Mouse (Mus musculus) intestine, embryonic 14.5 days (tissue): ENCODE data around the gene Ccdc92. TPM values are rescaled to one million over a fixed set of nuclear protein-coding genes. Genes with fewer than 3 reads are reported as not detected.

Experiments used
- ATAC-seq: fragments of 200-750 bp; cut with Nextera tagmentation; replicated peaks from 2 replicates; pipeline ENCODE4 v1.8.0; 2017; ENCODE audit warnings: low read depth, moderate number of reproducible peaks, moderate TSS enrichment, moderate library complexity; ENCODE audit not compliant: low FRiP score, low TSS enrichment
- DNase-seq: peaks from one replicate; pipeline ENCODE4 v3.0.0-alpha.2; 2018; ENCODE audit warnings: low spot score
- H3K27ac ChIP-seq: fragments of 300-500 bp; sonication (generic); 2 replicates; pipeline ENCODE4 v1.5.1; 2014; ENCODE audit warnings: low read depth, mild to moderate bottlenecking, control low read depth
- H3K27me3 ChIP-seq: fragments of 300-500 bp; sonication (generic); replicated peaks from 2 replicates; pipeline ENCODE4 v1.6.1; 2014; ENCODE audit warnings: low read length, control low read depth; ENCODE audit not compliant: control insufficient read depth, insufficient read depth
- H3K36me3 ChIP-seq: fragments of 300-500 bp; sonication (generic); 2 replicates; pipeline ENCODE4 v1.6.1; 2014; ENCODE audit warnings: low read length, control low read depth; ENCODE audit not compliant: control insufficient read depth, insufficient read depth
- H3K4me1 ChIP-seq: fragments of 300-500 bp; sonication (generic); replicated peaks from 2 replicates; pipeline ENCODE4 v1.6.1; 2014; ENCODE audit warnings: low read length, control low read depth, mixed read lengths; ENCODE audit not compliant: control insufficient read depth, insufficient read depth
- H3K4me2 ChIP-seq: fragments of 300-500 bp; sonication (generic); 2 replicates; pipeline ENCODE4 v1.6.1; 2014; ENCODE audit warnings: low read length
- H3K4me3 ChIP-seq: fragments of 300-500 bp; sonication (generic); 2 replicates; pipeline ENCODE4 v1.5.1; 2014; ENCODE audit warnings: low read depth, low read length, control low read depth, mixed read lengths
- H3K9ac ChIP-seq: fragments of 300-500 bp; sonication (generic); 2 replicates; pipeline ENCODE4 v1.6.1; 2014; ENCODE audit warnings: mild to moderate bottlenecking, low read length
- H3K9me3 ChIP-seq: fragments of 300-500 bp; sonication (generic); 2 replicates; pipeline ENCODE4 v1.6.1; 2016; ENCODE audit warnings: low read length, control low read depth; ENCODE audit not compliant: control insufficient read depth
- WGBS: fragments of 180-500 bp; shearing (Covaris S2); extraction: QIAGEN DNeasy Blood & Tissue Kit; methylation state at CpG from one replicate; pipeline ENCODE4 v1.1.7; 2014; 5-methylcytosine and 5-hydroxymethylcytosine counted together
- polyA plus RNA-seq: library from polyadenylated mRNA; unstranded; fragments of >200 nt; fragmentation: Nextera tagmentation; extraction: Ambion mirVana; gene quantifications from 2 replicates; pipeline ENCODE4 v1.2.1, GENCODE M21; 2014

The Ccdc92 gene
- polyA plus RNA-seq, 1 experiment from 2014 or later: 6.8 TPM

GRCm38 (mm10) chr5:124848994-124849393, 13.2 kb downstream of the Ccdc92 start:
- Histone ChIP-seq H3K27ac (no peak overlapping the region), H3K9ac (no peak overlapping the region), H3K9me3 (no peaks in the 10 kb centered on the region), H3K4me2 (no peak overlapping the region), H3K4me3 (no peak overlapping the region), H3K36me3 (no peaks in the 10 kb centered on the region), H3K4me1 (no peaks in the 10 kb centered on the region), H3K27me3 (no peaks in the 10 kb centered on the region)
- WGBS: 83% methylated on average over 3 of the region's 3 CpGs
- no peak for ATAC-seq
- DNase-seq: no peak

- DNase-seq (no peak), ATAC-seq (no peak)
- Histone ChIP-seq H3K9me3 (no peaks in the 10 kb centered on the region), H3K4me1 (no peaks in the 10 kb centered on the region), H3K4me3 (no peak overlapping the region), H3K27me3 (no peaks in the 10 kb centered on the region), H3K9ac (no peak overlapping the region), H3K4me2 (no peak overlapping the region), H3K36me3 (no peaks in the 10 kb centered on the region), H3K27ac (no peak overlapping the region)
- WGBS: 71% methylated on average over 1 of the region's 1 CpGs
These were observed 15.2 kb downstream of the Ccdc92 start for GRCm38 (mm10) chr5:124847014-124847413.

GRCm38 (mm10) chr5:124844929-124845328, 17.3 kb downstream of the Ccdc92 start:
- Histone ChIP-seq H3K36me3 (no peaks in the 10 kb centered on the region), H3K4me3 (no peak overlapping the region), H3K9me3 (no peaks in the 10 kb centered on the region), H3K4me2 (no peak overlapping the region), H3K27me3 (no peaks in the 10 kb centered on the region), H3K9ac (no peak overlapping the region), H3K4me1 (no peaks in the 10 kb centered on the region), H3K27ac (no peak overlapping the region)
- 74% methylated on average over 4 of the region's 4 CpGs for WGBS
- DNase-seq (no peak), ATAC-seq (no peak)

GRCm38 (mm10) chr5:124843386-124843785, 18.8 kb downstream of the Ccdc92 start:
- no peaks in the 10 kb centered on the region for H3K36me3 ChIP-seq
- H3K9ac ChIP-seq: no peak overlapping the region
- 82% methylated on average over 8 of the region's 8 CpGs for WGBS
- H3K4me1 ChIP-seq: no peaks in the 10 kb centered on the region
- ATAC-seq (no peak), DNase-seq (no peak)
- H3K27me3 ChIP-seq: no peaks in the 10 kb centered on the region
- H3K9me3 ChIP-seq: no peaks in the 10 kb centered on the region
- no peak overlapping the region for H3K4me3 ChIP-seq
- no peak overlapping the region for H3K4me2 ChIP-seq
- no peak overlapping the region for H3K27ac ChIP-seq

GRCm38 (mm10) chr5:124840669-124841068, 21.6 kb downstream of the Ccdc92 start:
- Histone ChIP-seq H3K27ac (no peak overlapping the region), H3K27me3 (no peaks in the 10 kb centered on the region), H3K4me3 (no peak overlapping the region), H3K9ac (no peak overlapping the region), H3K36me3 (no peaks in the 10 kb centered on the region), H3K4me1 (no peaks in the 10 kb centered on the region), H3K4me2 (no peak overlapping the region), H3K9me3 (no peaks in the 10 kb centered on the region)
- DNase-seq (no peak), ATAC-seq (no peak)
- 88% methylated on average over 2 of the region's 2 CpGs for WGBS

- WGBS: 71% methylated on average over 7 of the region's 7 CpGs
- DNase-seq: no peak
- H3K4me3 ChIP-seq: no peak overlapping the region
- no peaks in the 10 kb centered on the region for H3K4me1 ChIP-seq
- H3K9me3 ChIP-seq: no peaks in the 10 kb centered on the region
- no peak for ATAC-seq
- no peak overlapping the region for H3K27ac ChIP-seq
- no peaks in the 10 kb centered on the region for H3K36me3 ChIP-seq
- no peak overlapping the region for H3K4me2 ChIP-seq
- no peak overlapping the region for H3K9ac ChIP-seq
- H3K27me3 ChIP-seq: no peaks in the 10 kb centered on the region
These were observed 22.0 kb downstream of the Ccdc92 start for GRCm38 (mm10) chr5:124840202-124840601.

GRCm38 (mm10) chr5:124836621-124837020, 25.6 kb downstream of the Ccdc92 start:
- H3K27me3 ChIP-seq: no peaks in the 10 kb centered on the region
- H3K9me3 ChIP-seq: no peaks in the 10 kb centered on the region
- H3K27ac ChIP-seq: no peak overlapping the region
- H3K4me2 ChIP-seq: no peak overlapping the region
- H3K9ac ChIP-seq: no peak overlapping the region
- no peak for DNase-seq
- 76% methylated on average over 4 of the region's 4 CpGs for whole genome bisulfite sequencing
- no peak overlapping the region for H3K4me3 ChIP-seq
- no peaks in the 10 kb centered on the region for H3K36me3 ChIP-seq
- no peaks in the 10 kb centered on the region for H3K4me1 ChIP-seq
- ATAC-seq: no peak

- H3K36me3 ChIP-seq: no peaks in the 10 kb centered on the region
- no peak overlapping the region for H3K27ac ChIP-seq
- no peak overlapping the region for H3K4me2 ChIP-seq
- ATAC-seq (no peak), DNase-seq (no peak)
- no peaks in the 10 kb centered on the region for H3K27me3 ChIP-seq
- H3K4me3 ChIP-seq: no peak overlapping the region
- 85% methylated on average over 10 of the region's 10 CpGs for WGBS
- H3K4me1 ChIP-seq: no peaks in the 10 kb centered on the region
- H3K9ac ChIP-seq: no peak overlapping the region
- H3K9me3 ChIP-seq: no peaks in the 10 kb centered on the region
These were observed 26.1 kb downstream of the Ccdc92 start for GRCm38 (mm10) chr5:124836075-124836474.

- no peak for DNase-seq
These were observed 27.0 kb downstream of the Ccdc92 start for GRCm38 (mm10) chr5:124835218-124835617.

More at GRCm38 (mm10) chr5:124835218-124835617, 27.0 kb downstream of the Ccdc92 start:
- Histone ChIP-seq H3K27me3 (no peaks in the 10 kb centered on the region), H3K4me1 (no peaks in the 10 kb centered on the region), H3K27ac (no peak overlapping the region), H3K4me2 (no peak overlapping the region), H3K9ac (no peak overlapping the region), H3K4me3 (no peak overlapping the region), H3K36me3 (no peaks in the 10 kb centered on the region), H3K9me3 (no peaks in the 10 kb centered on the region)
- ATAC-seq: no peak
- 92% methylated on average over 15 of the region's 15 CpGs for WGBS
